Mouse (Mus musculus) ovary, adult 18-20 months (tissue): ENCODE measurements around the gene Olfr218.
"Not testable (repeated sequence)": the region's sequence is repeated elsewhere in the genome, so short reads cannot be mapped to it uniquely, and the experiment has no call there.

Experiments
- DNase-seq: peaks from one replicate; pipeline ENCODE4 v3.0.0; 2022; ENCODE audit warnings: low spot score, mixed read lengths

Gene Olfr218

GRCm38 (mm10) chr1:173197508-173197907 lies at the start of gene Olfr218:
TSS of gene Olfr218 (plus strand) at chr1:173197808.
- no peak for DNase-seq

DNA sequence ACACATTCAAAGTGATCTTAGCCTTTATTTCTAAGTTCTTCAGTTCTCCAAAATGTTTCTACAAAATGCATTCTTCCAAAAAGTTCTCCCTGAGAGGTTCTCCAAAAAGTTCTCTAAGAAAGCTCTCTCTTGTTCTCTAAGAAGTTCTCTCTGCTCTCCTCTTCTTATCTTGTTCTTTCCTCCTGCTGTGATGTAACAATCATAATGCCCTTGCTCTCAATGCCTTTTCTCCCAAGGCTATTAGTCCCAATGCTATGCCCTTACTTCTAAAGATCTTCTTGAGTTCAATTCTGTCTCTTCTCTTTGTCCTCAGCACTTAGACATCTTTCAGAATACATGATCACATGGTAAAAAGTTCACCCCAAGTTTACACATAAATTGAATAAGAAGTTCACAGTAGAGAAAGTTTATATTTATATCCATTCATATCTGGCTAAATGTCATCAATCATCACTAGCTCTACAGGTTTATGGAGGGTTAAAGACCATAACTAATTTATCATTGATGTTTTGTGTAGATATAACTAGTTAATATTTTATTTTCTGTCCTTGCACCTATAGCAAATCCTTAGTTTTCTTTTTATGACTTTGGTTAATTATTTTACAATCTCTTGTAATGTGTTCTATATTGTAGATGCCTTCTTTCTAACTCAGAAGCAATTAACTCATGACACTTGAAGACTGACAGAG lies 23.3 kb upstream of the Olfr218 start:
- no peak for DNase-seq

- no peak for DNase-seq
Observed at GRCm38 (mm10) chr1:173190540-173190939, 7.1 kb upstream of the Olfr218 start, which contains the start of gene Olfr1406. TSS of gene Olfr1406 (minus strand) at chr1:173190640.

DNA sequence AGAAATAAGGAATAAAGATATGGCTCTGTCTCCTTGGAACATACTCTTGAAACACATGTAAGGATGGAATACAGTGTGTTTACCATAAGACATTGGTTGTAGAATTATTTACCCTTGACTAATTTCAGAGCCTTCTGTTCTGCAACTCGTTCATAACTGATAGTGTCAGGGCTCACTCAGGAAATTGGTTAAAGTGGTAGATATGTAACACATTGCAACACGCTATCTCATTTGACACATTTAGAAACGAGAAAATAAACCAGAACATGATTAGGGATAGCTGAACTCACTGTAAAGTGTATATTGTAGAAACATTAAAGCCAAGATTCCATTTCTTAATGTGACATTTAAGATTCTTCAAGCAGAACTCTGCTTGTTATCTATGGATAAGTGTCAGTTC lies 5.5 kb upstream of the Olfr218 start:
- no peak for DNase-seq

DNA sequence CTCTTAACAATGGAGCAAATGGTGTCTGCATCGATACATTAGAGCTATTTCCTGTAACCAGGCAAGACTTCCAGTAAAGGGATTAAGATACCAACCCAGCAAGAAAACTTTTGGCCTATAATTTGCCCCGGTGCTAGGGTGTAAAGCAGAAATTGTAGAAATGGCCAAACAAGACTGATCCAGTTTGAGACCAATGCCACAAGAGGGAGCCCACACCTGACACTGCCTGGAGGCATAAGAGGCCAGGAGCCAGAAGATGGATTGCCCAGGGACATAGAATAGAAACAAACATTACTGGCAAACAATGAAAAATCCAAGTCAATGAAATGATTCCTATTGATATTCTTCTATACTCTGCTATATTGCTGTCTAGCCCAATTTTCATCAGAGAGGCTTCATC lies 1.2 kb upstream of the Olfr218 start:
- DNase-seq = no peak

- DNase-seq = no peak
Observed at GRCm38 (mm10) chr1:173212092-173212491, 14.5 kb downstream of the Olfr218 start, which contains the start of gene Olfr1404. TSS of gene Olfr1404 (plus strand) at chr1:173212392.

DNA sequence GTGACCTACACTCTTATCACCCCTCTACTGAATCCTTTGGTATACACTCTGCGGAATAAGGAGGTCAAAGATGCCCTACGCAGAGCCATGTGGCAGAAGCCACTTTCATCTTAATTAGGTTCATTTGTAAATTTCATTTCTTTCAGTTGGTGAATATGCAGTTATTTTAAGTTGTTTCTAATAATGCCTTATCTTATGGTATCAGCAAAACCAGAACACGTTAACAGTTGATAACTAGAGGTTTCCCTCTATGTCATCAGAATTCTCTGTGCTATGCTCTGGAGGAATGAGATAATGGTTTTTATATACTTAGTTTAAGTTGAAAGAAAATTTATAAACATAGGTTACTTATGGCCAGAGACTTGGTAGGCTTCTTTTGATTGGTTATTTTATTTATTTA lies 18.9 kb downstream of the Olfr218 start:
- DNase-seq = no peak

GRCm38 (mm10) chr1:173227081-173227480 lies 29.5 kb downstream of the Olfr218 start, which contains the start of gene Fcer1a:
TSS of gene Fcer1a (minus strand) at chr1:173227214.
- DNase-seq = no peak

GRCm38 (mm10) chr1:173237004-173237403 lies 39.4 kb downstream of the Olfr218 start:
- DNase-seq = not testable (repeated sequence)

DNA sequence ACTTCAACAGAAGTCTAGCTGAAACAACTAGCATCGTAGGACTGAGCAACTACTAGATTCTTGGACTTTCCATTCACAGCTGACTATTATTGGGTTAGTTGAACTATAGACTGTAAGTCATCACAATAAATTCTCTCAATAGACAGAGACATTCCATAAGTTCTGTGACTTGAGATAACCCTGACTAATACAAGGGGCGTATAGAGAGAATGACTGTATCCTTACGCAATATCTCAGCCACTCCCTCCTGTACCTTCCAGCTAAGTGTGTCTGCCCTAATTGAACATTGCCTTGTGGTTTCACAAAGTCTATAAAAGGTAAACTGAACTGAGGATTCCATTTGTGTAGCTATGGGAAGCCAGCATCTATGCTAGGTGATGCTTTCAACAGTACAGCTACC lies 52.3 kb downstream of the Olfr218 start:
- no peak for DNase-seq
